Mouse (Mus musculus): ENCODE results near the gene Tmem202. TPM values are rescaled to one million over a fixed set of nuclear protein-coding genes. Genes with fewer than 3 reads are reported as not detected.
A peak's percentile ranks its signal among the peaks of the same experiment; 100 is the strongest.

The Tmem202 gene
- 0.82 and 0.94 TPM in 2 replicates for polyA plus RNA-seq (2012; rRNA removed)

DNA sequence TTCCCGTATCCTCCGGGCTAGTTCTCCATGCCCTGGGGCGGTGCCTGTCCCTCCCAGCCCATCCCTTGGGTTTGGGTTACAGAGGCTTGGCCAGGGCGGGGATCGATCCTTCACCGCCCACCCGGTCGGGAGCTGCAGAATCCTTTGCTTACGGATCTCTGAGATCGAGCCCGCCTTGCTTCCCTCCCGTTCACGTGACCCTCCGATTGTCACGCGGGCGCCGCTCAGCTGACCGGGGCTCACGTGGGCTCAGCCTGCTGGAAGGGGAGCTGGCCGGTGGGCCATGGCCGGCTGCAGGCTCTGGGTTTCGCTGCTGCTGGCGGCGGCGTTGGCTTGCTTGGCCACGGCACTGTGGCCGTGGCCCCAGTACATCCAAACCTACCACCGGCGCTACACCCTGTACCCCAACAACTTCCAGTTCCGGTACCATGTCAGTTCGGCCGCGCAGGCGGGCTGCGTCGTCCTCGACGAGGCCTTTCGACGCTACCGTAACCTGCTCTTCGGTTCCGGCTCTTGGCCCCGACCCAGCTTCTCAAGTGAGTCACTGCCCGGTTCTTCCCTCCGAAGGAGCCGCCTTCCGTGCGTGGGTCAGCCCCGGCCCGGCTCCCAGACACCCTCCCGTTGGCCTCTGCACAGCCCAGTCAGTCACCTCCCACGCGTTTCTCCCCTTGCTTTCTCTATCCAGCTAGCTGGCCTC is at the start of gene Tmem202, which contains the start of gene Hexa:
Tmem202 (minus strand) TSS at position 407 of the 697 bp plus-strand sequence.
Hexa (plus strand) TSS at position 100 of the 697 bp plus-strand sequence.
- DNase-seq (ENCODE audit: low read depth): no peak

DNA sequence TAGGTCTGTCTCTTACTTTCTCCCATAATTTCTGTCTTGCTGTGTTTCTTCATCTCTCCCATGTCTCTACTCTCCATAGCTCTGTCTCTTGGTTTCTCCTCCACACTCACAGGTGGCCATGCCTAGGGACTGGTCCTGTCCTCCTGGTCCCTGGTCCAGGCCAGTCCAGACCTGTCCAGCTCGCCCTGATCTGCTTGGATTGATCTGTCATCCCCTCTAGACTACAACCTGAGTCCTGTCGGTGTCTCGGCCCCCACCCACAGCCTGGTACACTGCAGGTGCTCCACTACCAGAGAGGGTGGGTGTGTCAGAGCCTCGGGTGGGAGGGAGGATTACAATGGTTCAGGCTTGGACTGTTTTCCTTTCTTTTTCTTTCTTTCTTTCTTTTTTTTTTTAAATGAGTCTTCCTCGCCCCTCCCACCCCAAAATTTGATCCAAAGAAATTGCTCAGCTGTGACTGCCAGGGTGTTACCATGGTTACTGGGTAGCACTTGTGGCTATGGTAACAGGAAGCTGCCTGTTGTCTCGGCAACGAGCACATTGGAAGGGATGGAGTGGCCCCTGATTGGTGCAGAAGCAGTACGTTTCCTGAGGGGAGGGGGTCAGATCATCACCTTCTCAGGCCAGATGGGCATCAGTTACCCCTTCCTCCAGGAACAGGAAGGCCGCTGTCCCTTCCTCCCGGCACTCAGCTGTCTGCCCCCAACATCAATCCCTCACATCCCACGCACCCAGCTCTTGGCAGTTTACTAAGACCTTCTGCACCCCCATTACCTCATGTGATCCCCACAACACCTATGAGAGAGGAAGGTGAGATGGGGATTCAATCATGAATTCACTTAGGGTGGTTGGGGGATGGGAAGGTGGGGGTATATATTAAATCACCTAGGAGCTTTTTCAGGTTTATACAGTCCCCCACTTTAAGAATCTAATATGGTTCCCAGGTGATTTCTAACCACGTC is 49.3 kb upstream of the Tmem202 start:
- no peak for DNase-seq (ENCODE audit: low read depth)

DNA sequence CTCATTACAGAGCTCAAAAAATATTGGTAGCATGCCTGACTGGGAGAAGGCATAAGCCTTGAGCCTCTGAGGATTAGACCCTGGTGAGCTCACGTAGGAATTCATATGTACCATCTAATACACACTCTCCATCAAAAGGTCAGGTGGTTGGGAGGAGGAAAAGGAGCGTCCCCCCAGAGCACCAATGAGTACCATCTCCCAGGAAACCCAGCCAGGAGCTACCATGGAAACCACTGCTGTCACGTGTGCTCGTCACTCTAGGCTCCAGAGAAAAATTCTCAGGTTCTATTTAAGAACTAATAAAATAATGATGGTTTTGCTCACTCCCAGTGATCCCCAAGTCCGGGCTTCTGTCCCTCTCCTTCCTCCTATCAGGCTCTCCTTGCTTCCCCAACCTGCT is 48.6 kb upstream of the Tmem202 start:
- no peak for DNase-seq (ENCODE audit: low read depth)

GRCm38 (mm10) chr9:59584871-59585308 is 45.2 kb upstream of the Tmem202 start:
- DNase-seq (ENCODE audit: low read depth): no peak

GRCm38 (mm10) chr9:59578505-59578867 is 38.8 kb upstream of the Tmem202 start:
- DNase-seq (ENCODE audit: low read depth): no peak

DNA sequence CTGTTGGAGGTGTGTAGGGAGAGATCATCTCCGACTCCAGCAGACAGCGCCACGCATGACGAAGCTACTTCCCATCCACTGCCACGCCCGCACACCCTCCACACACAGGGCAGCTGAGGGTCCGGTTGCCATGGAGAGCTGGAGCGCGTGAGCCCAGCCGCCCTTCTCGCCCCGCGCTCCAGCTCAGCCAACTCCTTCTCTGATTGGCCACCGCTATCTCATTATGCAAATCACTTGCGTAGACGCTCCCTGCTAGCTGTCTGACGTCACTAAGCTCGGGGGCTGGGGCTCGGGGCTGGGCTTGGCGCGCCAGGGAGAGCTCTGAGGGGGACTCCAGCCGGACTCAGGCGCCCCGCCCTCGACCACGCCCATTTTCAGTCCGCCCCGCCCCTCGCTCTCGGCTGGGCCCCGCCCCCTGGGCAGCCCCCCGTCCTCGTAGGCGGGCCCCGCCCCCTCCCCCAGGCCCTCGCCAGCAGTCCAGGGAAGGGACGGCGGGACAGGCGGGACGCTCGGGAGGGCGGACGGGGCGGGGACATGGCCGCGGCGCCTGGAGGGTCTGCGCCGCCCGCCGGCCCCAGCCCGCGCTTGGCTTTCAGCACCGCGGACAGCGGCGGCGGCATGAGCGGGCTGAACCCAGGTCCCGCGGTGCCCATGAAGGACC is 38.3 kb upstream of the Tmem202 start, which contains the start of gene Celf6:
Celf6 (plus strand) TSS at position 74 of the 661 bp plus-strand sequence.
- DNase-seq (ENCODE audit: low read depth): no peak

GRCm38 (mm10) chr9:59577401-59577800 is 37.8 kb upstream of the Tmem202 start:
- DNase-seq (ENCODE audit: low read depth): no peak

DNA sequence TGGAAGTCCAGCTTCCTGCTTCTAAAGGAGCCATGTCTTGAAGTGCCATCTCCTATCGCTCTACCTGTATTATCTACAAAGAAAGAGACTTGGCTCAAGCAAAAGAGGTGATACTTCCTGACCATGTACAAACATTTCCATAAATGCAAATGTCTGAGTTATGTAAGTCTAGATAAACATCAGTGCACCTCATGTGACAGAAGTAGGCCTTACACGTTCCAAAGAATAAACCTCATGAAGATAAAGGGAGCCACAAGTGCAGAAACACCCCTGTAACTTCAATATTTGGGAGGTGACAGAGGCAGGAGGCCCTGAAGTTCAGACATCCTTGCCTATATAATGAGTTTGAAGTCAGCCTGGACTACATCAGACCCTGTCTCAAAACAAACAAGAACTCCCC is 32.2 kb upstream of the Tmem202 start:
- DNase-seq (ENCODE audit: low read depth): no peak

GRCm38 (mm10) chr9:59567111-59567510 is 27.5 kb upstream of the Tmem202 start:
- DNase-seq (ENCODE audit: low read depth): no peak

DNA sequence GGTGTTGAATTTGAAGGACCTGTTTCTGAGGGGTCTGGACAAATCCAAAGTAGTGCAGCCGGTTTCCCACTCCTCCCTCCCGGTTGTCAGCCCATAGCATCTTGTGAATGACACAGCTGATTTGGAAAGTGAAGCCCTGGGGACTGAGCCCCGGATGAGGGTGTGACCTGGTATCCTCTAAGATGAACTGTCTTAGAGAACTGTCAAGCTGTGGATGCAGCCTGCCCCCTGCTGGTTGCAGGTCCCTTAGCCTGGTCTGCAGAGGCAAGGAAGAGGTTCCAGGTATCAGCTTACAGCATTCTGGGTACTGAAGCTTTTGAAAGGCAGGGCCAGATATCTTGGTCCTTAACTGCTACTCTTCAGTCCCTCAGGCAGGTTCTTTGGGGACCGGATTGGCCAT is 26.0 kb upstream of the Tmem202 start:
- DNase-seq (ENCODE audit: low read depth): no peak

- DNase-seq (ENCODE audit: low read depth): no peak
These were observed 14.1 kb upstream of the Tmem202 start for GRCm38 (mm10) chr9:59553719-59554118.

DNA sequence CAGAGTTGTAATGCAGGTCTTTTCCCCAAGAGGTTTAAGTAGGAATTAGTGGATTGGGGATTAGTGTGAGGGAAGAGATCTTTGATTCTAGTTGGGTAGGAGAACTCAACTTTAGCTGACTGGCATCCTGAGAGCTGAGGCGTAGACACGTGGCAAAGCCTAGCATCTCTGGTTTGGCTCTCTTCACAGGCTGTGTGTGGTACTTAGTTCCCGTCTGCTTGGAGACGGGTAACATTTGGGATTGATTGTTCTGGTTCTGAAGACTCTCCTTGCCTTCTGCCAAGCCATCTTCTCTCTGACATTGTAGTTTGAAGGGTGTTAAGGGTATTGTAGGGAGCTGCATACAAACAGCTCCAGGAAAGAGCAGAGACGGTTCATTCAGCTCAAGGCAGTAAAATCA is 13.0 kb upstream of the Tmem202 start:
- no peak for DNase-seq (ENCODE audit: low read depth)

DNA sequence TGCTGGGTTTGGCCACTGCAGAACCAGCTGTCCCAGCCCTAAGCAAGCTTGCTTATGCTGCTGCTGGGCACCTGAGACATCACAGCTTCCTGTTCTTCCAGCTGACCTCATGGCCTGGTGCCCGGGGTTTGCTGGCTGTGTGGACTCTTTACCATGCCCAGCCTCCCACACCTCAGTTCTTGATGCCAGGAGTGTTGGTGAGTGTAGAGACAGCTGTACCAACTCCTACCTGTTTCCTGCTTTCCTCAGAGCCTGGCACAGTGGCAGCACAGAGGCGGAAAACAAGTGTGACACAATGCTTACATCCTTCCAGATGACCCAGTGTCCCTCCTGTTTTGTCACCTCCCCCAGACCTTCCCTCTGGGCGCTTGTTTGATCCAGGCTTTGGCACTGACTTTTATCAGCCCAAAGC is 12.0 kb upstream of the Tmem202 start:
- DNase-seq (ENCODE audit: low read depth): peak; percentile 88

DNA sequence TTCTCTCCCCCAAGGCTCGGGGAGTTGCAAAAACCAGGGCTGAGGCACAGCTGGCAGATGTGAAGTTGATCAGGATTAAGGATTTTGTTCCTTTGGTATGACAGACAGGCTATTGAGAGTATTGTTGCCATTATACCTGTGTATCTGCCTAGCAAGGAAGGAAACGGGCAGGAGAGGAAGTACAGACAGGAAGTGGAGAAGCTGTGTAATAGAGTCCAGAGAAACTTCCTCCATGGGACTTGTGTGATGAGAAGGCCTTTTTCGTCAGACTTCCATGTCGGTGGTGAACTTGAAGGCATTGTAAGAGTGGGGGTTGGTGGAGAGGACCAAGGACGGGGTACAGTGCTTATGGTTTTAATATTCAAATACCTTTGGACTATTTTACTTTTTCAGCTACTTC is 11.4 kb upstream of the Tmem202 start:
- no peak for DNase-seq (ENCODE audit: low read depth)

GRCm38 (mm10) chr9:59550077-59550476 is 10.4 kb upstream of the Tmem202 start:
- DNase-seq (ENCODE audit: low read depth): no peak

DNA sequence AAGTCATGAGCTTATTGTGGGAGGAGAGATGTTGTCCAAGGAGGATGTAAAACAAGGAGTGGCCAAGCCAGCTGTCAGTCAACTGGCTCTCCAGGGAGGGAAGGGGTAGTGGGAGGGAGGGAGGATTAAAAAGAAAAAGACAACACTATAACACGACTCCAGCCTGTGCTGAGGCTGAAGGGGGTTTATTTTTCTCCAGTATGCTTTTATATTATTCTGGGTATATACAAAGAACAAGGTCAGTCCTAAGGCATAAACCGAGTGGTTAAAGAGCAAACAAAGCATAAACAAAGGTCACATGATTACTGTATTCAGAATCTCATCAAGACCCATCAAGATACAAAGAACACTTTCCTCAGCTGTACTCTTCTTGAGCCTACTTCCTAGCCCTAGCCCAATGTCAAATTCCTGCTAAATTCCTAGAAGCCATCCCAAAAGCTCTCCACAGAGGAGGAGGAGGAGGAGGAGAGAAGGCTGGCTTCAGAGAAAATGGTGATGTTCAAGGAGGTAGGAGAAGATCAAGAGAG is 9.4 kb upstream of the Tmem202 start:
- DNase-seq (ENCODE audit: low read depth): no peak

DNA sequence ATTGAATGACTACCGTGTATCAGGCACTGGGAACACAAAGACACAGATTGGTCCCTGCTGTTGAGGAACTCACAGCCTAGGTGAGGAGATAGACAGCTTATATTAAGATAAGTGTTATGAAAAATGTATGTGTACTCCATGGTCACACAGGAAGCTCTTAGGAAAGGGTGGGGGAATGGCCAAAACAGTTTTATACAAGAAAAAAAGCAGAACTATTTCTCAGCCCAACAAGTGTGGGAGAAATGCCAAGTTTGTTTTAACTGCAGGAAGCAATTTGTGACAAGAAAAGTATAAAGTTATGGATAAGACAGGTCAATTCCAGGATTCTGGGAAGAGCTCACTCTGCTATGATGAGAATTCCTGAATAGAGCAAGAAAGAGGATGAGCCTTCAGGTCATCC is 8.2 kb upstream of the Tmem202 start:
- DNase-seq (ENCODE audit: low read depth): no peak

DNA sequence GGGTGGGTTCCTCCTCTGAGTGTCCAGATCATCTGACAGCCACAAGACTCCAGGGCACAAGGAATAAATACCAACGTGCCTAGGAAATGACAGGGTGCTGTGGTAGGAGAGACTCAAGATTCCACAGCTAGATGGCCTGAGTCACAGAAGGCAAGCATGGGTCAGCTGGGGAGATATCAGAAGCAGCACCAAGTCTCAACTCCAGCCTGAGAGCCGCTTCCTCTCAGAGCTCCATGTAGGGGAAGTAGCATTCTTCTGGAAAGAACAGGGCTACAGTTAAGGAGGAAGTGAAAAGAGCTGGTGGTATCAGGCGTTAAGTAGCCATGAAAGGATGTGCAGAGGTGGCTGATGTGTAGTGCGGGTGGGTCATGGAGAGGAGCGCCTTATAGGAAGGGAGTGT is 5.1 kb upstream of the Tmem202 start:
- DNase-seq (ENCODE audit: low read depth): no peak

DNA sequence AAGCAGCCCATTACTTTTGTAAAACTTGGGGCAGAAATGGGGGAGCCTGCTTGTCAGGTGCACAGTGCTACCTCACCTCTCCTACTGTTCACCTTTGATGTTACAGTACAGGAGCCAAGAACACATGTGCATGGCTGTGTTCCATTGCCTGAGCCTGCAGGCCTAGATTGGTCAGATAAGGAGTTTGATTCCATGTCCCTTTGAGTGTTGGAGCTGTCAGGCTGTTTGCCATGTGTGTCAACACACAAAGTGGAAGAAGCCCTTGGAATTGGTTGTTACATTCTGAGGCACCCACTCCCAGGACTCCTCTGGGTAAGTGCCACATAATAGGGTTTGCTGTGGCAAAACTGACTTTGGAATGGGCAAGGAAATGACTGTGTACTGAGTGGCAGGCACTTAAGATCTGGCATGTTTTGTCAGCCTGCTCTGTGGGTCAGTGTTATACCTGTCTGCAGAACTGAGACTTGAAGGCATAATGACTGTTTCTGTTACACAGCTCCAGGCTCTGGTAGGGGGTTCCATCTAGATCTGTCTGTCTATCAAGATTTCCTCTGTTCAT is 3.2 kb upstream of the Tmem202 start:
- peak; percentile 70 for DNase-seq (ENCODE audit: low read depth)

GRCm38 (mm10) chr9:59541617-59542016 is 2.0 kb upstream of the Tmem202 start:
- DNase-seq (ENCODE audit: low read depth): no peak

DNA sequence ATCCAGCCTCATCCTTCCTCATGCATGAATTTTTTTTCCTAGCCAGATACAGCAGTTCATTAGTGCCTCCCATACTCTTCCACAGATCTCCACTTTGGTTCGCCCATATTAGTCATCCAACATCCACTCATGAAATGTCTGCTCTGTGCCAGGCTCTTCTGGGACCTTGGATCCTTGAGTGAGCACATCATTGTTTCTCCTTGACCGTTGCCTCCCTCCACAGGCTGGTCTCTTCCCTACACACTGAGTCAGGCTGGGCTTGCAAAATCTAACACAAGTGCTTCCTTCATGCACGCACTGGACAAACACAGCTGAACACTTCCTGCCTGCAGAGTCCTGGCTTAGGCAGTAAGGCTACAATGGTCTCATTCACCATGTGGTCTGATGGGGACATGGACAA is 2.0 kb downstream of the Tmem202 start:
- DNase-seq (ENCODE audit: low read depth): no peak

DNA sequence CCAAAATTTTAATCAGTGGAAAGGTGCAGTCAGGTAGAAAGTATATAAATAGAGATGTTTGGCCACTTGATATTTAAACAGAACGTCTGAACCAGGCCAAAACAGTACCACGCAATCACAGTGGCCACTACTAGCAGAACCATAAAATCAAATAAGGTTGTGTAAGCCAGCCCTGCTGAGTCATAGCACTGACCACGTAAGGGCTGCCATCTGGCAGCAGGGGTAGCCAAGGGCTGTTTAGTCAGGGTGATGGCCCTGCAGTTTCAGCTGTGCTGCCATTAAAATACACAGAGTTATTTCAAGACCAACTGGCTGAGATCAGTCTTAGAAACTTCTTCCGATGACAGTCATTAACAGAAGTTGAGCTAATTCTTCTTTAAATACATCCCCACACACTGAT is 5.8 kb downstream of the Tmem202 start:
- DNase-seq (ENCODE audit: low read depth): no peak
